Mouse (Mus musculus): ENCODE measurements around the gene Btg3.

DNA sequence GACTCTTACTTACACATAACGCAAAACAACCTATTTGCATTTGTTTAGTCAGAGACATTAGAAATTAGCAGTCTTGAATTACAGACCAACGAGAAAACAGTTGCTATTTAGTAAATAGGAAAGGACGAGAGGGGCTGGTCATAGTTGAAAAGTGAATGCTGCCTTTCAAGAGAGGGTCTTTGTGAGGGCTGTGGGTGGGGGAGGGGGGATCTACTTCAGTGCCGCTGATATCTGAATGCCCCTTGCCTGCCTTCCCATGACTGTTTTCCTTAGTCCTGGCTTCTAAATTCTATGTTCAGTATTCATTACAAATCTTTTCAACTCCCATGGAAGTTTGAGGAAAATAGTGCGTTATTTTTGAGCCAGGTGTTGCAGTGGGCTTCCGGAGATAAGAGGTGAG, 63.0 kb downstream of the Btg3 start:
- TF ChIP-seq REST (IDR thresholded peaks at IDR 0.05; ENCODE audit: insufficient read depth, insufficient read length) (no peak), POLR2A (IDR thresholded peaks at IDR 0.05; ENCODE audit: insufficient read length, low read depth) (no peak), USF1 (IDR thresholded peaks at IDR 0.05; ENCODE audit: low read depth) (no peak), MYOD1 (IDR thresholded peaks at IDR 0.05; ENCODE audit: control insufficient read depth in 1 of 3, insufficient read length in 2 of 3, low read depth in 2 of 3) (no peak), MYOG (IDR thresholded peaks at IDR 0.05; ENCODE audit: control insufficient read depth in 1 of 3, insufficient read depth in 1 of 3, insufficient read length in 2 of 3, low read depth in 2 of 3) (no peak), TCF12 (IDR thresholded peaks at IDR 0.05; ENCODE audit: insufficient read depth, poor library complexity, severe bottlenecking) (no peak), SRF (IDR thresholded peaks at IDR 0.05; ENCODE audit: control insufficient read depth, insufficient read length, low read depth) (no peak), E2F4 (IDR thresholded peaks at IDR 0.05; ENCODE audit: insufficient read depth) (no peak), MAX (IDR thresholded peaks at IDR 0.05; ENCODE audit: low read depth) (no peak), POLR2AphosphoS2 (IDR thresholded peaks at IDR 0.05; ENCODE audit: insufficient read length, low read depth) (no peak), CEBPB (IDR thresholded peaks at IDR 0.05; ENCODE audit: insufficient read depth, poor library complexity, severe bottlenecking) (no peak)
